Mouse (Mus musculus): ENCODE measurements around the gene Fmnl1. TPM values are rescaled to one million over a fixed set of nuclear protein-coding genes. Genes with fewer than 3 reads are reported as not detected.

Fmnl1 gene
- polyA plus RNA-seq, 1 experiment from 2014 or later = 56.9 TPM

Other genes starting within 250 kb of the Fmnl1 start
- gene Kif18b, start 246.0 kb upstream of the Fmnl1 start, polyA plus RNA-seq (2015; fragmentation: Nextera tagmentation; extraction: Ambion mirVana) = 7.5 and 8.4 TPM in 2 replicates
- gene C1ql1, start 224.4 kb upstream of the Fmnl1 start, polyA plus RNA-seq (2015; fragmentation: Nextera tagmentation; extraction: Ambion mirVana) = 0.12 TPM in 1 of 2 replicates, not detected in the other
- 81.6 and 85.6 TPM in 2 replicates for gene Nmt1, start 142.9 kb upstream of the Fmnl1 start, polyA plus RNA-seq (2015; fragmentation: Nextera tagmentation; extraction: Ambion mirVana)
- 31.3 and 39.8 TPM in 2 replicates for gene Dcakd, start 142.8 kb upstream of the Fmnl1 start, polyA plus RNA-seq (2015; fragmentation: Nextera tagmentation; extraction: Ambion mirVana)
- 1.2 and 1.3 TPM in 2 replicates for gene Plcd3, start 69.4 kb upstream of the Fmnl1 start, polyA plus RNA-seq (2015; fragmentation: Nextera tagmentation; extraction: Ambion mirVana)
- gene Acbd4, start 69.4 kb upstream of the Fmnl1 start, polyA plus RNA-seq (2015; fragmentation: Nextera tagmentation; extraction: Ambion mirVana) = 22.0 and 23.5 TPM in 2 replicates
- 4.9 and 5.9 TPM in 2 replicates for gene Hexim1, start 54.9 kb upstream of the Fmnl1 start, polyA plus RNA-seq (2015; fragmentation: Nextera tagmentation; extraction: Ambion mirVana)
- 6.9 and 8.9 TPM in 2 replicates for gene Hexim2, start 38.7 kb upstream of the Fmnl1 start, polyA plus RNA-seq (2015; fragmentation: Nextera tagmentation; extraction: Ambion mirVana)
- gene 1700023F06Rik, start 37.5 kb downstream of the Fmnl1 start, polyA plus RNA-seq (2015; fragmentation: Nextera tagmentation; extraction: Ambion mirVana) = 0.56 and 0.93 TPM in 2 replicates
- not detected in 2 replicates for gene Spata32, start 47.3 kb downstream of the Fmnl1 start, polyA plus RNA-seq (2015; fragmentation: Nextera tagmentation; extraction: Ambion mirVana)
- 7.1 and 7.6 TPM in 2 replicates for gene Map3k14, start 96.4 kb downstream of the Fmnl1 start, polyA plus RNA-seq (2015; fragmentation: Nextera tagmentation; extraction: Ambion mirVana)
- 20.0 and 20.4 TPM in 2 replicates for gene Arhgap27, start 192.6 kb downstream of the Fmnl1 start, polyA plus RNA-seq (2015; fragmentation: Nextera tagmentation; extraction: Ambion mirVana)
- gene Plekhm1, start 241.6 kb downstream of the Fmnl1 start, polyA plus RNA-seq (2015; fragmentation: Nextera tagmentation; extraction: Ambion mirVana) = 7.5 and 7.9 TPM in 2 replicates

Measured in thymus, postnatal 0 days (tissue).